Mouse (Mus musculus): ENCODE measurements around the gene Man2a1. TPM values are rescaled to one million over a fixed set of nuclear protein-coding genes. Genes with fewer than 3 reads are reported as not detected.

Man2a1 gene
- polyA plus RNA-seq, 1 experiment from 2014 or later = 4.1 TPM

GRCm38 (mm10) chr17:64770277-64770676 is 169.7 kb downstream of the Man2a1 start:
- Histone ChIP-seq H3K27ac (ENCODE audit: low read depth, low read length) (no peak overlapping the region), H3K4me1 (ENCODE audit: control insufficient read depth, insufficient read depth, low read length) (no peaks in the 10 kb centered on the region), H3K9ac (ENCODE audit: low read depth, low read length) (no peak overlapping the region), H3K9me3 (replicated peaks; ENCODE audit: control insufficient read depth, low read length) (no peaks in the 10 kb centered on the region), H3K27me3 (ENCODE audit: control insufficient read depth, insufficient read depth, low read length) (no peaks in the 10 kb centered on the region), H3K36me3 (ENCODE audit: control insufficient read depth, insufficient read depth, low read length) (no peaks in the 10 kb centered on the region), H3K4me2 (no peak overlapping the region), H3K4me3 (ENCODE audit: low read depth, low read length) (no peak overlapping the region)
- ATAC-seq (replicated peaks; ENCODE audit: insufficient number of reproducible peaks, low FRiP score, low TSS enrichment) = no peak; the same call in 1 of the 2 replicates
- 67% methylated on average over 1 of the region's 1 CpGs for WGBS (ENCODE audit: insufficient replicate concordance)

- Histone ChIP-seq H3K27me3 (ENCODE audit: control insufficient read depth, insufficient read depth, low read length) (no peaks in the 10 kb centered on the region), H3K27ac (ENCODE audit: low read depth, low read length) (no peak overlapping the region), H3K4me3 (ENCODE audit: low read depth, low read length) (no peak overlapping the region), H3K36me3 (ENCODE audit: control insufficient read depth, insufficient read depth, low read length) (no peaks in the 10 kb centered on the region), H3K4me1 (ENCODE audit: control insufficient read depth, insufficient read depth, low read length) (no peaks in the 10 kb centered on the region), H3K9me3 (replicated peaks; ENCODE audit: control insufficient read depth, low read length) (no peaks in the 10 kb centered on the region), H3K4me2 (no peak overlapping the region), H3K9ac (ENCODE audit: low read depth, low read length) (no peak overlapping the region)
- no peak for ATAC-seq (replicated peaks; ENCODE audit: insufficient number of reproducible peaks, low FRiP score, low TSS enrichment)
These were observed 172.1 kb downstream of the Man2a1 start for GRCm38 (mm10) chr17:64772611-64773010.

GRCm38 (mm10) chr17:64774218-64774617 is 173.7 kb downstream of the Man2a1 start:
- Histone ChIP-seq H3K9me3 (replicated peaks; ENCODE audit: control insufficient read depth, low read length) (no peaks in the 10 kb centered on the region), H3K27ac (ENCODE audit: low read depth, low read length) (no peak overlapping the region), H3K4me1 (ENCODE audit: control insufficient read depth, insufficient read depth, low read length) (no peaks in the 10 kb centered on the region), H3K36me3 (ENCODE audit: control insufficient read depth, insufficient read depth, low read length) (no peaks in the 10 kb centered on the region), H3K9ac (ENCODE audit: low read depth, low read length) (no peak overlapping the region), H3K4me2 (no peak overlapping the region), H3K27me3 (ENCODE audit: control insufficient read depth, insufficient read depth, low read length) (no peaks in the 10 kb centered on the region), H3K4me3 (ENCODE audit: low read depth, low read length) (no peak overlapping the region)
- ATAC-seq (replicated peaks; ENCODE audit: insufficient number of reproducible peaks, low FRiP score, low TSS enrichment) = no peak
- 85% methylated on average over 5 of the region's 5 CpGs for WGBS (ENCODE audit: insufficient replicate concordance)

GRCm38 (mm10) chr17:64778300-64778699 is 177.8 kb downstream of the Man2a1 start:
- Histone ChIP-seq H3K27me3 (ENCODE audit: control insufficient read depth, insufficient read depth, low read length) (no peaks in the 10 kb centered on the region), H3K4me3 (ENCODE audit: low read depth, low read length) (no peak overlapping the region), H3K4me1 (ENCODE audit: control insufficient read depth, insufficient read depth, low read length) (no peaks in the 10 kb centered on the region), H3K9me3 (replicated peaks; ENCODE audit: control insufficient read depth, low read length) (no peaks in the 10 kb centered on the region), H3K27ac (ENCODE audit: low read depth, low read length) (no peak overlapping the region), H3K36me3 (ENCODE audit: control insufficient read depth, insufficient read depth, low read length) (no peaks in the 10 kb centered on the region), H3K4me2 (no peak overlapping the region), H3K9ac (ENCODE audit: low read depth, low read length) (no peak overlapping the region)
- WGBS (ENCODE audit: insufficient replicate concordance) = 78% methylated on average over 3 of the region's 3 CpGs
- no peak for ATAC-seq (replicated peaks; ENCODE audit: insufficient number of reproducible peaks, low FRiP score, low TSS enrichment)

- no peak overlapping the region for H3K27ac ChIP-seq (ENCODE audit: low read depth, low read length)
- no peaks in the 10 kb centered on the region for H3K27me3 ChIP-seq (ENCODE audit: control insufficient read depth, insufficient read depth, low read length)
- no peak for ATAC-seq (replicated peaks; ENCODE audit: insufficient number of reproducible peaks, low FRiP score, low TSS enrichment)
- 91% methylated on average over 12 of the region's 12 CpGs for WGBS (ENCODE audit: insufficient replicate concordance)
- no peaks in the 10 kb centered on the region for H3K9me3 ChIP-seq (replicated peaks; ENCODE audit: control insufficient read depth, low read length)
- H3K36me3 ChIP-seq (ENCODE audit: control insufficient read depth, insufficient read depth, low read length) = no peaks in the 10 kb centered on the region
- H3K4me2 ChIP-seq = no peak overlapping the region
- no peaks in the 10 kb centered on the region for H3K4me1 ChIP-seq (ENCODE audit: control insufficient read depth, insufficient read depth, low read length)
- H3K4me3 ChIP-seq (ENCODE audit: low read depth, low read length) = no peak overlapping the region
- H3K9ac ChIP-seq (ENCODE audit: low read depth, low read length) = no peak overlapping the region
These were observed 178.2 kb downstream of the Man2a1 start for GRCm38 (mm10) chr17:64778756-64779155.

- H3K9me3 ChIP-seq (replicated peaks; ENCODE audit: control insufficient read depth, low read length) = no peaks in the 10 kb centered on the region
- H3K36me3 ChIP-seq (ENCODE audit: control insufficient read depth, insufficient read depth, low read length) = no peaks in the 10 kb centered on the region
- no peak for ATAC-seq (replicated peaks; ENCODE audit: insufficient number of reproducible peaks, low FRiP score, low TSS enrichment)
- no peak overlapping the region for H3K9ac ChIP-seq (ENCODE audit: low read depth, low read length)
- WGBS (ENCODE audit: insufficient replicate concordance) = 76% methylated on average over 18 of the region's 18 CpGs
- H3K4me1 ChIP-seq (ENCODE audit: control insufficient read depth, insufficient read depth, low read length) = no peaks in the 10 kb centered on the region
- no peak overlapping the region for H3K27ac ChIP-seq (ENCODE audit: low read depth, low read length)
- no peaks in the 10 kb centered on the region; the same call in 1 of the 2 replicates for H3K27me3 ChIP-seq (ENCODE audit: control insufficient read depth, insufficient read depth, low read length)
- no peak overlapping the region for H3K4me3 ChIP-seq (ENCODE audit: low read depth, low read length)
- H3K4me2 ChIP-seq = no peak overlapping the region
These were observed 180.4 kb downstream of the Man2a1 start for GRCm38 (mm10) chr17:64780753-64781490.

GRCm38 (mm10) chr17:64782307-64782706 is 181.8 kb downstream of the Man2a1 start:
- 82% methylated on average over 3 of the region's 3 CpGs for WGBS (ENCODE audit: insufficient replicate concordance)
- Histone ChIP-seq H3K4me2 (no peak overlapping the region), H3K4me1 (ENCODE audit: control insufficient read depth, insufficient read depth, low read length) (no peaks in the 10 kb centered on the region), H3K36me3 (ENCODE audit: control insufficient read depth, insufficient read depth, low read length) (no peaks in the 10 kb centered on the region), H3K27ac (ENCODE audit: low read depth, low read length) (no peak overlapping the region), H3K4me3 (ENCODE audit: low read depth, low read length) (no peak overlapping the region), H3K27me3 (ENCODE audit: control insufficient read depth, insufficient read depth, low read length) (no peaks in the 10 kb centered on the region; the same call in 1 of the 2 replicates), H3K9ac (ENCODE audit: low read depth, low read length) (no peak overlapping the region), H3K9me3 (replicated peaks; ENCODE audit: control insufficient read depth, low read length) (no peaks in the 10 kb centered on the region)
- no peak for ATAC-seq (replicated peaks; ENCODE audit: insufficient number of reproducible peaks, low FRiP score, low TSS enrichment)

GRCm38 (mm10) chr17:64785961-64786360 is 185.4 kb downstream of the Man2a1 start:
- no peak for ATAC-seq (replicated peaks; ENCODE audit: insufficient number of reproducible peaks, low FRiP score, low TSS enrichment)
- 39% methylated on average over 1 of the region's 1 CpGs for WGBS (ENCODE audit: insufficient replicate concordance)
- Histone ChIP-seq H3K9me3 (replicated peaks; ENCODE audit: control insufficient read depth, low read length) (no peaks in the 10 kb centered on the region), H3K4me3 (ENCODE audit: low read depth, low read length) (no peak overlapping the region), H3K27me3 (ENCODE audit: control insufficient read depth, insufficient read depth, low read length) (no peaks in the 10 kb centered on the region; the same call in 1 of the 2 replicates), H3K4me1 (ENCODE audit: control insufficient read depth, insufficient read depth, low read length) (peaks cover 5% of the 10 kb centered on the region; the same call in 1 of the 2 replicates), H3K36me3 (ENCODE audit: control insufficient read depth, insufficient read depth, low read length) (no peaks in the 10 kb centered on the region), H3K27ac (ENCODE audit: low read depth, low read length) (no peak overlapping the region), H3K4me2 (no peak overlapping the region), H3K9ac (ENCODE audit: low read depth, low read length) (no peak overlapping the region)

GRCm38 (mm10) chr17:64788301-64788700 is 187.8 kb downstream of the Man2a1 start:
- WGBS (ENCODE audit: insufficient replicate concordance) = 77% methylated on average over 13 of the region's 13 CpGs

More at GRCm38 (mm10) chr17:64788301-64788700, 187.8 kb downstream of the Man2a1 start:
- Histone ChIP-seq H3K27ac (ENCODE audit: low read depth, low read length) (no peak overlapping the region), H3K9me3 (replicated peaks; ENCODE audit: control insufficient read depth, low read length) (no peaks in the 10 kb centered on the region), H3K4me3 (ENCODE audit: low read depth, low read length) (no peak overlapping the region), H3K27me3 (ENCODE audit: control insufficient read depth, insufficient read depth, low read length) (no peaks in the 10 kb centered on the region; the same call in 1 of the 2 replicates), H3K4me1 (ENCODE audit: control insufficient read depth, insufficient read depth, low read length) (peaks cover 5% of the 10 kb centered on the region; the same call in 1 of the 2 replicates), H3K9ac (ENCODE audit: low read depth, low read length) (no peak overlapping the region), H3K4me2 (no peak overlapping the region), H3K36me3 (ENCODE audit: control insufficient read depth, insufficient read depth, low read length) (no peaks in the 10 kb centered on the region)
- no peak for ATAC-seq (replicated peaks; ENCODE audit: insufficient number of reproducible peaks, low FRiP score, low TSS enrichment)
